Mouse (Mus musculus): ENCODE results near the gene Nom1.
A peak's percentile ranks its signal among the peaks of the same experiment; 100 is the strongest.
"Not testable (repeated sequence)": the region's sequence is repeated elsewhere in the genome, so short reads cannot be mapped to it uniquely, and the experiment has no call there.

The Nom1 gene

GRCm38 (mm10) chr5:29434228-29434871 is at the start of gene Nom1:
Gene Nom1 (plus strand): TSS chr5:29434664.
- peak; percentile 90 to 92 for DNase-seq

GRCm38 (mm10) chr5:29387591-29387990 is 46.9 kb upstream of the Nom1 start:
- DNase-seq = no peak

GRCm38 (mm10) chr5:29388181-29388943 is 46.1 kb upstream of the Nom1 start:
- DNase-seq = peak; percentile 27 to 64

- DNase-seq = peak; percentile 68 to 81
These were observed 45.3 kb upstream of the Nom1 start for GRCm38 (mm10) chr5:29388944-29389765.

GRCm38 (mm10) chr5:29398427-29398826 is 36.0 kb upstream of the Nom1 start:
- no peak for DNase-seq

- no peak for DNase-seq
These were observed 23.6 kb upstream of the Nom1 start for GRCm38 (mm10) chr5:29410854-29411253.

- no peak for DNase-seq
These were observed 21.4 kb upstream of the Nom1 start for GRCm38 (mm10) chr5:29413041-29413440.

- DNase-seq = not testable (repeated sequence)
These were observed 11.1 kb upstream of the Nom1 start for GRCm38 (mm10) chr5:29423330-29423729.

GRCm38 (mm10) chr5:29434872-29435358 is 451 bp downstream of the Nom1 start:
- peak; percentile 32 to 39 for DNase-seq

- DNase-seq = no peak
These were observed 1.0 kb downstream of the Nom1 start for GRCm38 (mm10) chr5:29435491-29435890.

GRCm38 (mm10) chr5:29436728-29437127 is 2.3 kb downstream of the Nom1 start:
- not testable (repeated sequence) for DNase-seq

- DNase-seq = no peak
These were observed 10.8 kb downstream of the Nom1 start for GRCm38 (mm10) chr5:29445275-29445674.

- DNase-seq = no peak
These were observed 17.9 kb downstream of the Nom1 start for GRCm38 (mm10) chr5:29452352-29452751.

GRCm38 (mm10) chr5:29456895-29457656 is 22.6 kb downstream of the Nom1 start:
- DNase-seq = no peak

- DNase-seq = no peak
These were observed 28.7 kb downstream of the Nom1 start for GRCm38 (mm10) chr5:29462943-29463686.

- DNase-seq = peak in 1 of 2 experiments; percentile 12
These were observed 33.3 kb downstream of the Nom1 start for GRCm38 (mm10) chr5:29467489-29468350.

GRCm38 (mm10) chr5:29468351-29469065 is 34.0 kb downstream of the Nom1 start:
- no peak for DNase-seq

GRCm38 (mm10) chr5:29469501-29469900 is 35.0 kb downstream of the Nom1 start:
- no peak for DNase-seq

- DNase-seq = no peak
These were observed 35.8 kb downstream of the Nom1 start for GRCm38 (mm10) chr5:29470271-29470670.

GRCm38 (mm10) chr5:29470851-29471394 is 36.5 kb downstream of the Nom1 start:
- no peak for DNase-seq
